Mouse (Mus musculus): ENCODE data around the gene Snx14. TPM values are rescaled to one million over a fixed set of nuclear protein-coding genes. Genes with fewer than 3 reads are reported as not detected.

The Snx14 gene
- polyA plus RNA-seq, 1 experiment from 2014 or later = 29.7 TPM

- no peak for ATAC-seq (replicated peaks; ENCODE audit: low FRiP score, low TSS enrichment, low read depth)
- Histone ChIP-seq H3K4me3 (ENCODE audit: low read depth, low read length) (no peak overlapping the region), H3K4me2 (ENCODE audit: low read length) (no peak overlapping the region), H3K27me3 (replicated peaks; ENCODE audit: control insufficient read depth, insufficient read depth, low read length) (peaks cover 8% of the 10 kb centered on the region), H3K9ac (ENCODE audit: low read length) (no peak overlapping the region), H3K4me1 (replicated peaks; ENCODE audit: control insufficient read depth, insufficient read depth, low read length) (0 out of 2 replicates have a peak, but pooled peaks cover 2% of the 10 kb centered on the region), H3K27ac (ENCODE audit: low read depth) (no peak overlapping the region), H3K9me3 (ENCODE audit: control insufficient read depth, low read length) (no peaks in the 10 kb centered on the region), H3K36me3 (ENCODE audit: control insufficient read depth, insufficient read depth, low read length) (no peaks in the 10 kb centered on the region)
- DNase-seq (ENCODE audit: low spot score) = no peak
- 28% methylated on average over 10 of the region's 10 CpGs for WGBS
Measured at GRCm38 (mm10) chr9:88329166-88329748, 109.5 kb downstream of the Snx14 start.

GRCm38 (mm10) chr9:88328666-88329065, 110.1 kb downstream of the Snx14 start:
- DNase-seq (ENCODE audit: low spot score) (peak; percentile 36), ATAC-seq (replicated peaks; ENCODE audit: low FRiP score, low TSS enrichment, low read depth) (no peak)
- H3K9ac ChIP-seq (ENCODE audit: low read length) = no peak overlapping the region
- H3K4me3 ChIP-seq (ENCODE audit: low read depth, low read length) = no peak overlapping the region
- no peak overlapping the region for H3K27ac ChIP-seq (ENCODE audit: low read depth)
- WGBS = 33% methylated on average over 5 of the region's 5 CpGs
- H3K27me3 ChIP-seq (replicated peaks; ENCODE audit: control insufficient read depth, insufficient read depth, low read length) = peaks cover 8% of the 10 kb centered on the region
- H3K36me3 ChIP-seq (ENCODE audit: control insufficient read depth, insufficient read depth, low read length) = no peaks in the 10 kb centered on the region
- no peak overlapping the region for H3K4me2 ChIP-seq (ENCODE audit: low read length)
- 0 out of 2 replicates have a peak, but pooled peaks cover 2% of the 10 kb centered on the region for H3K4me1 ChIP-seq (replicated peaks; ENCODE audit: control insufficient read depth, insufficient read depth, low read length)
- H3K9me3 ChIP-seq (ENCODE audit: control insufficient read depth, low read length) = 0 out of 2 replicates have a peak, but pooled peaks cover 2% of the 10 kb centered on the region

GRCm38 (mm10) chr9:88326930-88327901, 111.5 kb downstream of the Snx14 start, which contains the start of gene Nt5e:
TSS of gene Nt5e (plus strand) at chr9:88327197.
- ATAC-seq (replicated peaks; ENCODE audit: low FRiP score, low TSS enrichment, low read depth) (peak; percentile 90), DNase-seq (ENCODE audit: low spot score) (peak; percentile 82)
- no peaks in the 10 kb centered on the region for H3K36me3 ChIP-seq (ENCODE audit: control insufficient read depth, insufficient read depth, low read length)
- H3K27me3 ChIP-seq (replicated peaks; ENCODE audit: control insufficient read depth, insufficient read depth, low read length) = peaks cover 8% of the 10 kb centered on the region
- 0 out of 2 replicates have a peak, but pooled peaks cover 2% of the 10 kb centered on the region for H3K9me3 ChIP-seq (ENCODE audit: control insufficient read depth, low read length)
- H3K4me2 ChIP-seq (ENCODE audit: low read length) = peak within 1 kb of the TSS; percentile 95
- 0 out of 2 replicates have a peak, but pooled peaks cover 2% of the 10 kb centered on the region for H3K4me1 ChIP-seq (replicated peaks; ENCODE audit: control insufficient read depth, insufficient read depth, low read length)
- WGBS = under 1% methylated on average over 64 of the region's 66 CpGs
- peak within 1 kb of the TSS; percentile 60 for H3K4me3 ChIP-seq (ENCODE audit: low read depth, low read length)
- no peak within 1 kb of the TSS for H3K27ac ChIP-seq (ENCODE audit: low read depth)
- peak within 1 kb of the TSS; percentile 45 for H3K9ac ChIP-seq (ENCODE audit: low read length)

Other genes starting within 250 kb of the Snx14 start
- 3.0 and 3.1 TPM in 2 replicates for gene Nt5e, start 111.8 kb downstream of the Snx14 start, polyA plus RNA-seq (2014; fragmentation: Nextera tagmentation; extraction: Ambion mirVana)
- gene Gm20537, start 17.7 kb upstream of the Snx14 start, polyA plus RNA-seq (2014; fragmentation: Nextera tagmentation; extraction: Ambion mirVana) = 0.24 and 0.52 TPM in 2 replicates
- gene Syncrip, start 43.6 kb upstream of the Snx14 start, polyA plus RNA-seq (2014; fragmentation: Nextera tagmentation; extraction: Ambion mirVana) = 104 and 106 TPM in 2 replicates
- 8.8 and 9.6 TPM in 2 replicates for gene Zfp949, start 109.1 kb upstream of the Snx14 start, polyA plus RNA-seq (2014; fragmentation: Nextera tagmentation; extraction: Ambion mirVana)
- gene Trim43a, start 141.9 kb upstream of the Snx14 start, polyA plus RNA-seq (2014; fragmentation: Nextera tagmentation; extraction: Ambion mirVana) = 0.08 TPM in 1 of 2 replicates, not detected in the other